Mouse (Mus musculus) MN1 (cell line): ENCODE data around the gene Mier2.

Experiments used
- DNase-seq: peaks from one replicate; pipeline ENCODE4 v3.0.0-alpha.2; 2016; ENCODE audit warnings: low spot score

Mier2 gene

DNA sequence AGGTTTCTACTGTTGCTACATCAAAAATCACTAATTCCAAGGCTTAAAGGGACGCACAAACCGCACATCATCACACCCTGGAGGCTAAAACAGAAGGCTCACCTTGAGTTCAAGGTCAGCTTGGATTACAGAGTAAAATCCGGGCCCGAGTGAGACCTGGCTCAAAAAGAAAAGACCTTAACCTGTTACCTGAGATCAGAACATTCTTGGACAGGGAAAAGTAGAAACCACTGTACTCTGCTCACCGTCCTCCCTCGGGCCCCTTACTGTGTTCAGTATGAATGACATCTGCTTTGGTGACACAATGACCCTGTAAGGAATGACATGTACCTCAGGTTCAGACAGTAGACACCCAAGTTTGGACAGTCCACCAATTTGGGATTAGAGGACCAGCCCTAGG, 19.8 kb upstream of the Mier2 start:
- no peak for DNase-seq

- DNase-seq: no peak
Measured at GRCm38 (mm10) chr10:79574350-79574749, 19.4 kb upstream of the Mier2 start.

DNA sequence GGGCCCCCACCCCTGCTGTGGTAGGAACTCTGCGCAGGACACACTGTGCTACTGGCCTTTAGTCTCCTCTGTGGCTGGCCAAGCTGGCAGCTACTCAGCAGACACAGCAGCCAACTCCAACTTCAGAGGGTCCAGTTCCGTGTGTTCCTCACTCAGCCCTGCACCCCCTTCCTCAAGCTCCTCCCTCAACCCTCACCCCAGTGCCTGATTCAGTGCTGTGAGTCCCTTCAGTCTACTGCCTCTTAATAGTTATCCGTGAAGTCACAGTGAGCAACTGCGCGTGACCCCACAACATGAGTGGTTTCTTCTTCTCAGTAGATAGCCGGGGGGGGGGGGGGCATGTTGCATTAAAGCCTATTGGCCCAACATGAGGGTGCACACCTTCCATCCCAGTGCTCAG, 18.6 kb upstream of the Mier2 start:
- no peak for DNase-seq

DNA sequence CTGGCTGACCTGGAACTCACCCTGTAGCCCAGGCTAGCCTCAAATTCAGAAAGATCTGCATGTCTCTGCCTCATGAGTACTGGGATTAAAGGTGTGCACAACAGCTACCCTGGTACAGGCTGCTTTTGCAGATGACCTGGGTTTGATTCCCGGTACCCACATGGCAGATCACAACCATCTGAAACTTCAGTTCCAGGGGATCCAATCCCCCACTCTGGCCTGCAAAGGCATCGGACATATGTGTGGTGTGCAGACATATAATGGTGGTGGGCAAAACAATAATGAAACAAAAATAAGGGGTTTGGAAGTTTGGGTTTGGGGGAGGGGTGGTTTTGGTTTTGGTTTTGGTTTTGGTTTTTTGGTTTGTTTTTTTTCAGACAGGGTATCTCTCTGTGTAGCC, 16.3 kb upstream of the Mier2 start:
- DNase-seq: no peak

GRCm38 (mm10) chr10:79569921-79570320, 14.9 kb upstream of the Mier2 start:
- DNase-seq: no peak

DNA sequence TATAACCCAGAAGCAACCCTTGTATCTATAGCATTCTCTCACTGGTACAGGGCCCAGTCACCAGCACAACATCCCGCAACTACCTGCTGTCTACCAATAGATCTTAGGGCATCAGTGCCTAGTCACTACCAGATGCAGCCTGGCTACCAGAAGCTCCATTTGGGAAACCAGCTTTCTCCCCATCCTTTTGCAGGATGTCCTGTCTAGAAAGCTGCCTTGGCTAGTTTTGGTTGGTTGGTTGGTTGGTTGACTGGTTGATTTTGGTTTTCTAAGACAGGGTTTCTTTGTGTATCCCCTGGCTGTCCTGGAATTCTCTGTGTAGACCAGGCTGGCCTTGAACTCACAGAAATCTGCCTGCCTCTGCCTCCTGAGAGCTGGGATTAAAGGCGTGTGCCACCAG, 4.7 kb upstream of the Mier2 start:
- no peak for DNase-seq

DNA sequence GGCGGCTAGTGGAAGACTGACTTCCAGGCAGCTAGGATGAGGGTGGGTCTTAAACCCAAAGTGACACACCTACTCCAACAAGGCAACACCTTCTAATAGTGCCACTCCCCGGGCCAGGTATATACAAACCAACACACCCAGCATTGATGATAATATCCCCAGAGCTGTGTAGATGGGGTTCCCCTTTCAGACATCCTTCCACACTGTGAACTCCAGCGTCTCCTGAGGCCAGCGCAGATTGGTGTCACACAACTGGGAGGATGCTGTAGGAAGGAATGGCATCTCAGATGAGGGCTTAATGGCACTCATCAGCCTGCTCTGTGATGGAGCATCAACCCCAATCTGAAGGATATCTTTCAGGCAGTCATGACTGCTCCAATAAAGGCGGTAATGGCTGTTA, 2.5 kb upstream of the Mier2 start:
- no peak for DNase-seq

DNA sequence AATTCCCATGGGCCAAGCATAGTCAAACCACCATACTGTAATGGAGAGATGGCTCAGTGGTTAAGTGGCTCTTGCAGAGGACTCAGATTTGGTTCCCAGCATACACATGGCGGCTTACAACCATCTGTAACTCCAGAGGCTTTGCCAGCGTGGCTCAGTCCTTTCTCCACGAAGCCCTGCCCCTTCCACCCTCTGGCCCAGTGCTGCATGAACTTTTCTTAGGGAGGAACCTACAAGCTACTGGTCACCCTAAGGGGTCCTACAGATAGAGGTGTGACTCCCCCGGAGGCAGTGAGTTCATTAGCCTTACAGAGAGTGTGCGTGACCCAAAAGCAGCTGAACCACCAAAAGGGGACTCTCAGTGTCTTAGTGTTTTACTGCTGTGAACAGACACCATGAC, 2.0 kb upstream of the Mier2 start:
- no peak for DNase-seq

GRCm38 (mm10) chr10:79555238-79555724, 282 bp upstream of the Mier2 start:
- no peak for DNase-seq

DNA sequence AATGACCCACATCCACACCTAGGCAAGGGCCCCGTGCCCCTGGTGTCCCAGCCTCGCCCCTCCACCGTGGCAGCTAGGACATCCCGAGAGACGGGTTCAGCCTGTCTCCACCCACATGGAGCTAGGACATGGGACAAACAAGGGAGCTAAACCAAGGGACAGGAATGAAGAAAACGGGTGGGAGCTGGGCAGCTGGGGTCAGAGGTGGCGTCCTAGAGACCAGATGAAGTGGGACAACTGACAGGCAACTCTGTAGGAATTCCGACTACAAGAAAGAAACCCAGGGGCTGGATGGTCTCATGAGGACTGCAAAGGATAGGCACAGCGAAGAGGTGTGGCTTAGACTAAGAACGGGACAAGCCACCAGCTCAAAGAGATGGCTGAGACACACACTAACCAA, 1.3 kb downstream of the Mier2 start:
- DNase-seq: no peak

DNA sequence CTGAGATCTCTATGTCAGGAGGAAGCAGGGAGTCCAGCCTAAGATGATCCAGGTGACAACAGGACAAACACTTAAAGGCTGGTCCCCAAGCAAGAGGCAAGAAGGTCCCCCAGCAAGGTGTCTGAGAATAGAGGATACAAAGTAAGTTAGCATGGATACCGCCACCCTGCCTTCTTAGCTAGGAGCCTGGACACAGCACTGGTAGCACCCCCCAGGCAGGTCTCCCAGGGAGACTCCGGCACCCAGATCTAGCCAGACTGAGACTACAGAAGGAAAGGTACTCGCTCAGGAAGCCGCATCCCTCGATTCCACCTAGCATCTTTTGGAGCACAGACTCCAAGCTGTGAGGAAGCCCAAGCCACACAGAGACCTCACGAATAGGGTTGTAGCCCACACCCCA, 1.8 kb downstream of the Mier2 start:
- no peak for DNase-seq

DNA sequence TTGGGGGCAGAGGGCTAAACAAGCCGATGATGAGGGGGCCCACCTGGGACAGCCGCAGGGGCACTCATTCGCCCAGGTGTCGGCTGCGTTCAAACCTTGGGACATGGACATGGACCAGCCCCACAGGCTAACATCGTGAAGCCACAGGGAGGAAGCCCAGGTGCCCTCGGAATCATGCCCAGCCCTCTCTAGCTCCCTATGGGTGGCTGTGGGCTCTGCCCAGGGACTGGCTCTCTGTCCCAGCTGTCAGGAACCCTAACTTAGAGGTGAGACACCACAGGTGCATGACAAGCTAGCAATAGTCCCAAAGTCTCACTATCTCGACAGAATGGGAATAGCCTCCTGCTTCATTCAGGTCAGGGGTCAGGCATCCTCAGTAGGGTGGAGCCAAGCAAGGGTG, 2.5 kb downstream of the Mier2 start:
- no peak for DNase-seq

DNA sequence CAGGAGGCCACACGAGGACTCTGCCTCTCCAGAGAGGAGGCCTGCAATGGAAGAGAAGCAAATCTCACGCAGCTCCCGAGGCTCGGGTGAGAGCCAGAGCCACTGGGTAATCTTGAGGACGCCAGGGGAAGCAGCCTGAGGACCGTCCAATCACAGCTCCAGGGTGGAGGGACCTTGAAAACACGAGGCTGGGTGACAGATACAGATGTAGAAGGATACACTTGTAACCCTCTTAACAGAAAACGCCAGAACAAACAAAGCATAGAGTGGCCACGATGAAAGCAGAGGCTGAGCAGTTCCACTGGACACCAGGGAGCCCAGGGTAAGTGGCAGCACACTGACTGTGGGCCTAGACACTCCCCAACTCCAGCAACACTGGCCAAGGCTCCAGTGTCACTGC, 4.6 kb downstream of the Mier2 start:
- no peak for DNase-seq

- DNase-seq: no peak
Measured at GRCm38 (mm10) chr10:79548971-79549723, 5.9 kb downstream of the Mier2 start.

GRCm38 (mm10) chr10:79548546-79548945, 6.5 kb downstream of the Mier2 start:
- no peak for DNase-seq

DNA sequence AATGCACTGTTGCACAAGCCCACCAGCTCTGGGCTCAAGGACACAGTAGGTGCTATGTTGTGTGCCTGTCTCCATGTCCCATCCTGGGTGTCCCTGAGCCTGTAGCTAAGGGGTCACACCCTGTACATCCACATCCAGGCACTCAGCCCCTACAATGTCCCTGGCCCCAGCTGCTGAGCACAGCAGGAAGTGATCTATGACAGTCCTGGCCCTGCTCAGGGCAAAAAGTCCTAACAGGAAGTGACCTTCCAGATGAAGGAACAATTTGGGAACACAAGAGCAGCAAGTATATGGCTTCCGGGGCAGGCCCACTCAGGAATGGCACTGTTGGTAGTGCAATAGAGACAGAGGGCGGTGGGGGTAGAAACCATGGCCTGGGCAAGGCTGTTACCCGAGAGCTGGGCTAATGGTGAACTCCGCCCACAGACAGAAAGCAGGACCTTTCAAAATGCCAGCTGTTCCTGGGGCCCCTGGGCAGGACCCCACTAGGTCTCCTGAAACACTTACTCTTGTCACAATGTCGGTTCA, 7.8 kb downstream of the Mier2 start:
- no peak for DNase-seq

GRCm38 (mm10) chr10:79546483-79546882, 8.5 kb downstream of the Mier2 start:
- no peak for DNase-seq

GRCm38 (mm10) chr10:79545891-79546290, 9.1 kb downstream of the Mier2 start:
- no peak for DNase-seq

GRCm38 (mm10) chr10:79544631-79545030, 10.4 kb downstream of the Mier2 start:
- DNase-seq: no peak

DNA sequence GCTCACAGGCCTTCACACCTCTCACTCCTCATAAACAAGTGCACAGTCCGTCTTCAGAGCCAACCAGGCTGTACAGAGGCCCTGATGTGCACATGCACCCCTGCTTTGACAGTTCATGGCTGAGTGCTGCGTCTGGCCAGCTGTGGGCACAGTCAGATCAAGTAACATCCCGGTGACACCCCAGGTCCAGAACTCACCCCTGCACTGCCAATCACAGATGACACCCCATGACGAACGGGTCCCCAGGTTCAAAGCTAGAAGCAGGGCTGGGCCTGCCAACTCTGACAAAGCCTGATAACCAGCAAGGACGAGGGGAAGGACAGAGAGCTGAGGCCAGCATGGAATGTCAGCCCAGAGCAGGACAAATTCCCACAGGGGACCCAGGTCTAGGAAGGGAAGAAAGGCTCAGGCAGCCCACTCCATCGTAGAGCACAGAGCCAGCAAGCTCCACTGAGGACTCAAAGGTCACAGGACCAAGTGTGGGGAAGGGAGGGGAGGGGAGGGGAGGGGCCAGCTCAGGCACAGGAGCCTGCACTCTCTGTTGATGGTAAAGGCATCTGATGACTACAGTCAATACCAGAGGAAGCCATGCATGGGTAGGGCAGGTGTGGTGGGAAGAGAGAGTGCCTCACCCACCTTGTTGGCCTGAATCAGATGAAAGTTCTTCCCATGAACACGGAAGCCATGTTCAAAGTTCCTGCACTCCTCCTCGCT, 11.0 kb downstream of the Mier2 start:
- DNase-seq: no peak

DNA sequence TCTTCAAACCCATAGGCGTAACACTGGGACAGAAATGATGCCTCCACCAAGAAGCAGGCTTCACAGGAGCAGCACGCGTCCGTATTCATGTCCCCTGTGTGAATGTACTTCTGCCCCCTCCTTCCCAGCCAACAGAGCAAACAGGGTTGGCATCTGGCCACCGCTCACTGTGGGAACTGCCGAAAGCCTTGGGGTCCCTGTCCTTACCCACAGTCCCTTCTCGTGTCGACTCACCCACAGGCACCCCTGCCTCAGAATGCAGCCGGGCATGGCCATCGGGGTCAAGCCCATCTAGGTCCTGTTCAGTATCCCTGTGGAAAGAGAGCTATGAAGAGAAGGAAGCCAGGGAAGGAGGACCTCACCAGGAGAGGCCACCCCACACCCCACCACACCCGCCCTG, 12.8 kb downstream of the Mier2 start:
- DNase-seq: no peak

- DNase-seq: no peak
Measured at GRCm38 (mm10) chr10:79541522-79541921, 13.5 kb downstream of the Mier2 start.

GRCm38 (mm10) chr10:79540746-79541145, 14.3 kb downstream of the Mier2 start:
- no peak for DNase-seq
